Mouse (Mus musculus): ENCODE measurements around the gene Ndel1.

Gene Ndel1

DNA sequence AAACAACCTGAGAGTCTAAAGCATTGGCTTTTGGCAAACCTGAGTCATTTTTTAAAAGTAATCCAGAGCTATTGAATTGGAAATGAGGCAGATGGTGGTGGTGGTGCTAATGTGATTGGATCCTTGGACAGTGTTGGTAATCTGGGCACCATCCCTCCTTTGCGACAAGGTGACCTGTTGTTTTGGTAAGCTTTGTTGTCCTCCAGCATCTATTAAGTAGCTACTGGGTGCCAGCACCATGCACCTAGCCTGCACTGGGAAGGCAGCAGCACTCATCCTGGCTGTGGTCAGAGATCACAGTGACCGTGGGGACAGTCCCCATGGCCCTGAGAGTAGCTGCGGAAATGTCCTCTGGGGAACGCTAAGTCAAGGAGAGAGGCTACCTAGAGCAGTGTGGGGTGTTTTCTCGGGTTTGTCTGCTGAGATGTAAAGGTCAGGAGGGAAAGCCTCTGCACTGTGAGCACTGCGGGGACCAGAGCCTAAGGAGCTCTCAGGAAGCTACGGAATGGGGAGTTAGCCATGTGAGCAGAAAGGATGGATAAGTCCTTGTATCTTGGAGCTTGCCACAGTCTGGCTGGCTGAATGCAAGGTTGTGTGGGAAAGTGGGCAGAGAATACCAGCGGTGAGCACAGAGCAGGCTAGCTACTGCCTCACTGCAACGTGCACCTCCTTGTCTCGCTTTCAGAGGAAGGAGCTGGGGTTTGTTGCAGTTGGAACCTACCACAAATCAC lies 91.8 kb downstream of the Ndel1 start:
- in situ Hi-C loops (cut with MboI, MseI), result no loop called here

DNA sequence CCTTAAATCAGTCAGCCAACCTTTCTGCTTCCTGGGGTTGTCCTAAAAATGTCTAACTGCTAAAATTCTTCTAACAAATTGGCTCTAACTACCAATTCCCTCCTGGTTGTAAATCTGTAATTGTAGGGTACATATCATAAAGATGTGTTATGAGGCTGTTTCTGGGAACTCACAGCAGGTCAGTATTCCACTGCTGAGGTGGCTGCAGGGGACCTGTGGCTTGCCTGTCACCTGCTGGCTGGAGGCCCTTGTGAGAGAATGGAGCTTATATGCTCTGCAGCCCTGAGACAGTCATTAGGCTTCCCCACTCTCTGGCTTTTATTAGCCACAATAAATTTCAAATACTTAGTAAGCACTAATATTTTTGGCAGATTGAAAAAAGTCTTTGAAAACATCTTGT lies 92.8 kb downstream of the Ndel1 start:
- in situ Hi-C loops (cut with MboI, MseI), result no loop called here

DNA sequence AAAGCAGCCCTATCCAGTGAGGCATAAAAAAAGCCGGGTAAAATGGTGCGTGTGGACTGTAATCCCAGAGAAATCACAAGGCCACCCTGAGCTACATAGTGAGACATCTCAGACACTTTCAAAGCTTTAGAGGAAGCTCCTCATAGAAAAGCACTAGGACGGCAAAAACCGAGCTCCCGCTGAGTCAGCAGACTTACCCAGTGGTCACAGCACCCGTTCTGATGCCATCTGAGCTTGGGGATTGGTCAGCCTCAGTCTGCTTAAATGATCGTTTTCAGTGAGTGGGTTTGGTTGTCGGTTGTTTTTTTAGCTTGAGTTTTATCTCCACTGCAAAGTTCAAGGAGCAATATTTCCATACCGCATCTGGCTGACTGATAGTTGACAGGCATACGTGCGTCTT lies 93.7 kb downstream of the Ndel1 start:
- in situ Hi-C loops (cut with MboI, MseI), result no loop called here

DNA sequence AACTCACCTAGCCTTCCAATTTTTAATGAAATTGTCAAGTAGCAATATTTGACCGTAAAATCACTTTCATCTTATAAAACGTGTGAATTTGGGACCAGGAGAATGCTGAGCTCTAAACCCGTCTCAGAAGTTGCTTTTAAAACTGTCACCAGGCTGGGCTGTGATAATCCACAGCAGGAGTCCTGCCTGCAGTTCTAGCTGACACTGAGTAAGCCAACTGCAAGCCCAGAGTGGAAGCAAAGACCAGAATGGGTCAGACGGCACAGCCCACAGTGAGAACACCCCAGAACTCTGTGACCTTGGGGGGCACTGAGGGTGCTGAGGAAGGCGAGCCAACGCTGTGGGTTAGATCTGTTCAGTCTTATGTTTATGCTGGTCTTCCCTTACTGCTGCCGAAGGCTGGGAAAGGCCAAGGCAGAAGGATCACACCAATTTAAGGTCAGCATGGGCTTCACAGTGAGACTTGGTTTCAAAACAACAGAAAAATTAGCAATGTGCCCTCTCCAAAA lies 95.5 kb downstream of the Ndel1 start:
- in situ Hi-C loops (cut with MboI, MseI), result no loop called here
